Mouse (Mus musculus) thymus, postnatal 25 days (tissue): ENCODE data around the gene Olfr669.
"Not testable (repeated sequence)": the region's sequence is repeated elsewhere in the genome, so short reads cannot be mapped to it uniquely, and the experiment has no call there.

ENCODE experiments used
- DNase-seq: peaks from one replicate; pipeline ENCODE4 v3.0.0; 2022

Gene Olfr669

GRCm38 (mm10) chr7:104933940-104934339, at the start of gene Olfr669:
TSS of gene Olfr669 (plus strand) at chr7:104934240.
- no peak for DNase-seq

DNA sequence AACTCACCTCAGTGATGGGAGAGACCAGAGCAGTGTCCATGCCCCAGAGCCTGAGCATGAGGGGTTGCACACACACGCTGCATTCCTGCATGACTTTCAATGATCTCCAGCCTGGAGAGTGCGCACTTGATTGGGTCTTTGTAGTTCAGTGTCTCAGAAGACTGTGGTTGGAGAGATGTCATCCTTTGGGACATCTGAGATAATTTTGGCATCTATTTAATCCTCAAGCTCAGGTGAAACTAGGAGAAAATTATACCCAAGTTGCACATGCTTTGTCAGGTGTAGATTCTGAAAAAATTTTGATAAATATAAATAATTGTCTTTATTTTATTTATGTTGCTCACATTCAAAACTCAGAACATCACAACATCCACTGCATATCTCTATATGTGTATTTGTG, 38.2 kb upstream of the Olfr669 start, which contains the start of gene Olfr666:
Gene Olfr666, minus strand, starts transcription at position 101 of the 400 bp plus-strand sequence.
- DNase-seq: no peak

- DNase-seq: no peak
Measured at GRCm38 (mm10) chr7:104921382-104921781, 12.7 kb upstream of the Olfr669 start, which contains the start of gene Olfr667. TSS of gene Olfr667 (minus strand) at chr7:104921482.

- DNase-seq: no peak
Measured at GRCm38 (mm10) chr7:104927957-104928356, 6.1 kb upstream of the Olfr669 start, which contains the start of gene Olfr668. TSS of gene Olfr668 (minus strand) at chr7:104928057.

- DNase-seq: not testable (repeated sequence)
Measured at GRCm38 (mm10) chr7:104950234-104950633, 16.2 kb downstream of the Olfr669 start.

GRCm38 (mm10) chr7:104962520-104962919, 28.5 kb downstream of the Olfr669 start, which contains the start of gene Olfr670:
TSS of gene Olfr670 (minus strand) at chr7:104962620.
- DNase-seq: no peak

GRCm38 (mm10) chr7:104972507-104972906, 38.5 kb downstream of the Olfr669 start:
- not testable (repeated sequence) for DNase-seq

GRCm38 (mm10) chr7:104979026-104979425, 45.0 kb downstream of the Olfr669 start, which contains the start of gene Olfr671:
TSS of gene Olfr671 (minus strand) at chr7:104979126.
- DNase-seq: no peak
